Mouse (Mus musculus): ENCODE data around the gene Dhdh.

DNA sequence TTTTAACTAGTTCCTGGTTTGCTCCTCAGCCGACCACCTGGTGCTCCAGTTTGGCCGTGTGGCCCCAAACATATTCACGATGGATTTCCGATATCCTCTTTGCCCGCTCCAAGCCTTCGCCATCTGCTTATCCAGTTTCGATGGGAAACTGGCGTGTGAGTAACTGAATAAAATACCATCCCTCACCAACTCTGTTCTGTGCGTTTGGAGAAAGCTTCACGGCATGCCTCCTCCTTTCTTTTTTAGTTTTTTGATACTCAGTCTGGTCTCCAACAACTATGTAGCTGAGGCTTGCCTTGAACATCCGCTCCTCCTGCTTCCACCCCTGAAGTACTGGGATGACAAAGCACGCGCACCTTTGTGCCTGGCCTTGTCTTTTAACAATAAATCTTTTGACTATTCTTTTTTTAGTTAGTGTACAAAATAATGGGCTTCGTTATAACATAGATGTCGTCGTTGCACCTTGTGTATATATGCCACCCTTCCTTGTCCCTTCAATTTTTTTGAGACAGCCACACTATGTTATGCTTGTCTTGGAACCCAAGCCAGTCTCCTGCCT is 33.7 kb upstream of the Dhdh start:
- TF ChIP-seq CTCF (IDR thresholded peaks at IDR 0.05; ENCODE audit: borderline replicate concordance, extremely low read depth, insufficient read depth, insufficient read length) (no peak), POLR2A (IDR thresholded peaks at IDR 0.05; ENCODE audit: borderline replicate concordance, extremely low read depth, insufficient read depth, insufficient read length, poor library complexity, severe bottlenecking) (no peak)
